Mouse (Mus musculus) MEL (cell line): ENCODE data around the gene Auts2. TPM values are rescaled to one million over a fixed set of nuclear protein-coding genes. Genes with fewer than 3 reads are reported as not detected.

Experiments used
- DNase-seq: peaks from one replicate; pipeline ENCODE4 v3.0.0; 2011; ENCODE audit warnings: low read depth, low spot score
- H3K27ac ChIP-seq: 2 replicates; pipeline ENCODE4 v1.5.1; 2012; ENCODE audit warnings: low read depth, mild to moderate bottlenecking, control low read depth, low read length, moderate library complexity; ENCODE audit not compliant: control insufficient read depth
- H3K27me3 ChIP-seq, 2 experiments: fragments of 150-350 bp in 1 of 2; sonication (generic) in 1 of 2; 2 replicates each; pipeline ENCODE4 v1.6.1; 2012; ENCODE audit warnings: low read length in 2 of 2, mild to moderate bottlenecking in 2 of 2, improper control_type of control experiment in 1 of 2, moderate library complexity in 1 of 2; ENCODE audit not compliant: insufficient read depth in 2 of 2, control insufficient read depth in 1 of 2
- H3K36me3 ChIP-seq, 2 experiments: 2 replicates each; pipeline ENCODE4 v1.6.1; 2012 to 2014; ENCODE audit warnings: low read length in 2 of 2, improper control_type of control experiment in 1 of 2, inconsistent platforms in 1 of 2, mild to moderate bottlenecking in 1 of 2; ENCODE audit not compliant: insufficient read depth in 2 of 2, control insufficient read depth in 1 of 2
- H3K4me1 ChIP-seq, 2 experiments: fragments of 150-350 bp in 1 of 2; sonication (generic) in 1 of 2; 2 replicates each; pipeline ENCODE4 v1.6.1; 2012; ENCODE audit warnings: low read length in 2 of 2, improper control_type of control experiment in 1 of 2, mild to moderate bottlenecking in 1 of 2; ENCODE audit not compliant: insufficient read depth in 2 of 2, control insufficient read depth in 1 of 2
- H3K4me3 ChIP-seq, 2 experiments: fragments of 150-350 bp in 1 of 2; sonication (generic) in 1 of 2; 2 replicates each; pipeline ENCODE4 v1.5.1; 2012; ENCODE audit warnings: low read depth in 2 of 2, low read length in 2 of 2, mild to moderate bottlenecking in 2 of 2, moderate library complexity in 2 of 2, control low read depth in 1 of 2, improper control_type of control experiment in 1 of 2; ENCODE audit not compliant: control insufficient read depth in 1 of 2, insufficient read depth in 1 of 2
- H3K79me2 ChIP-seq: 2 replicates; pipeline ENCODE4 v1.6.1; 2012; ENCODE audit warnings: mild to moderate bottlenecking, low read length, moderate library complexity; ENCODE audit not compliant: control insufficient read depth, poor library complexity, insufficient read depth
- H3K9ac ChIP-seq: 2 replicates; pipeline ENCODE4 v1.6.1; 2012; ENCODE audit warnings: low read depth, mild to moderate bottlenecking, control low read depth, low read length, moderate library complexity; ENCODE audit not compliant: control insufficient read depth, poor library complexity, severe bottlenecking
- H3K9me3 ChIP-seq: fragments of 150-350 bp; sonication (generic); replicated peaks from 2 replicates; pipeline ENCODE4 v1.6.1; 2012; ENCODE audit warnings: mild to moderate bottlenecking, low read length, improper control_type of control experiment, moderate library complexity; ENCODE audit not compliant: insufficient read depth
- CHD1 ChIP-seq: IDR thresholded peaks from 2 replicates; pipeline ENCODE4 v1.6.1; 2012; ENCODE audit warnings: low read depth, mild to moderate bottlenecking, inconsistent platforms, low read length, improper control_type of control experiment
- CHD2 ChIP-seq: IDR thresholded peaks from 2 replicates; pipeline ENCODE4 v1.6.1; 2011; ENCODE audit warnings: low read length, improper control_type of control experiment
- CTCF ChIP-seq, 3 experiments: IDR thresholded peaks in 2 of 3; conservative IDR thresholded peaks in 1 of 3; 2 replicates each; pipeline ENCODE4 v1.5.1; 2011 to 2012; ENCODE audit warnings: low read length in 3 of 3, low read depth in 2 of 3, mild to moderate bottlenecking in 2 of 3, improper control_type of control experiment in 1 of 3, inconsistent platforms in 1 of 3, mixed read lengths in 1 of 3, moderate library complexity in 1 of 3; ENCODE audit not compliant: control insufficient read depth in 1 of 3, insufficient read depth in 1 of 3, poor library complexity in 1 of 3, severe bottlenecking in 1 of 3
- E2F4 ChIP-seq: IDR thresholded peaks from 2 replicates; pipeline ENCODE4 v1.6.1; 2011; ENCODE audit warnings: low read depth, low read length, improper control_type of control experiment, borderline replicate concordance
- ELF1 ChIP-seq: IDR thresholded peaks from 2 replicates; pipeline ENCODE4 v1.6.1; 2014; ENCODE audit warnings: low read depth, mild to moderate bottlenecking, inconsistent platforms, low read length, improper control_type of control experiment, moderate library complexity
- GATA1 ChIP-seq: IDR thresholded peaks from 2 replicates; pipeline ENCODE4 v1.6.1; 2011; ENCODE audit warnings: low read depth, low read length, improper control_type of control experiment
- MAX ChIP-seq: IDR thresholded peaks from 2 replicates; pipeline ENCODE4 v1.6.1; 2011; ENCODE audit warnings: low read length, improper control_type of control experiment
- NELFE ChIP-seq: IDR thresholded peaks from 2 replicates; pipeline ENCODE4 v1.6.1; 2011; ENCODE audit warnings: low read depth, low read length, improper control_type of control experiment
- NRF1 ChIP-seq: IDR thresholded peaks from 2 replicates; pipeline ENCODE4 v1.6.1; 2014; ENCODE audit warnings: low read depth, mild to moderate bottlenecking, inconsistent platforms, low read length, improper control_type of control experiment, moderate library complexity; ENCODE audit not compliant: poor library complexity, insufficient read depth, severe bottlenecking
- POLR2A ChIP-seq, 2 experiments: IDR thresholded peaks; 2 replicates each; pipeline ENCODE4 v1.6.1; 2011 to 2012; ENCODE audit warnings: low read length in 2 of 2, mild to moderate bottlenecking in 2 of 2, control low read depth in 1 of 2, improper control_type of control experiment in 1 of 2, low read depth in 1 of 2, moderate library complexity in 1 of 2; ENCODE audit not compliant: control insufficient read depth in 1 of 2, insufficient read depth in 1 of 2, poor library complexity in 1 of 2
- RCOR1 ChIP-seq: IDR thresholded peaks from 2 replicates; pipeline ENCODE4 v1.6.1; 2012; ENCODE audit warnings: low read depth, mild to moderate bottlenecking, inconsistent platforms, low read length, improper control_type of control experiment
- SIN3A ChIP-seq: IDR thresholded peaks from 2 replicates; pipeline ENCODE4 v1.6.1; 2012; ENCODE audit warnings: low read length, improper control_type of control experiment, inconsistent platforms
- SMC3 ChIP-seq: IDR thresholded peaks from 2 replicates; pipeline ENCODE4 v1.6.1; 2011; ENCODE audit warnings: low read depth, low read length, improper control_type of control experiment
- UBTF ChIP-seq: IDR thresholded peaks from 2 replicates; pipeline ENCODE4 v1.6.1; 2012; ENCODE audit warnings: low read depth, mild to moderate bottlenecking, inconsistent platforms, low read length, improper control_type of control experiment, moderate library complexity, borderline replicate concordance; ENCODE audit not compliant: insufficient read depth
- USF1 ChIP-seq: IDR thresholded peaks from 2 replicates; pipeline ENCODE4 v1.6.1; 2014; ENCODE audit warnings: low read depth, mild to moderate bottlenecking, inconsistent platforms, low read length, improper control_type of control experiment, moderate library complexity
- ZC3H11A ChIP-seq: IDR thresholded peaks from 2 replicates; pipeline ENCODE4 v1.6.1; 2012; ENCODE audit warnings: low read depth, mild to moderate bottlenecking, inconsistent platforms, low read length, improper control_type of control experiment
- ZKSCAN1 ChIP-seq: IDR thresholded peaks from 2 replicates; pipeline ENCODE4 v1.6.1; 2012; ENCODE audit warnings: low read depth, mild to moderate bottlenecking, inconsistent platforms, low read length, improper control_type of control experiment, moderate library complexity
- ZMIZ1 ChIP-seq: IDR thresholded peaks from 2 replicates; pipeline ENCODE4 v1.6.1; 2012; ENCODE audit warnings: low read depth, mild to moderate bottlenecking, inconsistent platforms, low read length, improper control_type of control experiment, moderate library complexity
- ZNF384 ChIP-seq: IDR thresholded peaks from 2 replicates; pipeline ENCODE4 v1.6.1; 2012; ENCODE audit warnings: low read depth, mild to moderate bottlenecking, inconsistent platforms, low read length, improper control_type of control experiment
- polyA plus RNA-seq, 2 experiments: library from polyadenylated mRNA; stranded (reverse) in 1 of 2; unstranded in 1 of 2; fragments of >175 nt in 1 of 2; fragments of >200 nt in 1 of 2; gene quantifications; 2 replicates each; pipeline versions ENCODE4 v1.2.1 to v1.2.4; 2012; ENCODE audit warnings: low replicate concordance in 2 of 2, low read depth in 1 of 2; ENCODE audit not compliant: insufficient read length in 2 of 2, insufficient read depth in 1 of 2, missing spikeins in 1 of 2
- total RNA-seq: library from RNA; depleted of rRNA; stranded (reverse); fragments of 300-350 nt; gene quantifications from 2 replicates; pipeline ENCODE4 v1.2.3, GENCODE M21; 2012

The Auts2 gene
- total and polyA plus RNA-seq, 3 experiments, result not detected

GRCm38 (mm10) chr5:132088585-132088984 lies 454.6 kb downstream of the Auts2 start:
- TF ChIP-seq CHD1 (no peak), ZKSCAN1 (no peak)
- Histone ChIP-seq H3K36me3 (no peaks in the 10 kb centered on the region), H3K9me3 (no peaks in the 10 kb centered on the region), H3K9ac (no peak overlapping the region), H3K4me1 (no peaks in the 10 kb centered on the region), H3K27ac (no peak overlapping the region), H3K27me3 (no peaks in the 10 kb centered on the region), H3K79me2 (no peaks in the 10 kb centered on the region), H3K4me3 (no peak overlapping the region)
- DNase-seq, result peak; percentile 1

GRCm38 (mm10) chr5:132083753-132084326 lies 459.3 kb downstream of the Auts2 start:
- Histone ChIP-seq H3K36me3 (no peaks in the 10 kb centered on the region), H3K4me1 (no peaks in the 10 kb centered on the region), H3K27me3 (no peaks in the 10 kb centered on the region), H3K27ac (no peak overlapping the region), H3K9me3 (no peaks in the 10 kb centered on the region), H3K79me2 (no peaks in the 10 kb centered on the region), H3K4me3 (no peak overlapping the region), H3K9ac (no peak overlapping the region)
- TF ChIP-seq ZKSCAN1, result no peak
- no peak for TF ChIP-seq SMC3
- TF ChIP-seq ZMIZ1, result no peak
- TF ChIP-seq GATA1, result no peak
- no peak for TF ChIP-seq NRF1
- no peak for TF ChIP-seq ZC3H11A
- TF ChIP-seq SIN3A, result no peak
- TF ChIP-seq RCOR1, result no peak
- TF ChIP-seq NELFE, result no peak
- no peak for TF ChIP-seq CHD2
- TF ChIP-seq ZNF384, result no peak
- no peak for TF ChIP-seq MAX
- TF ChIP-seq POLR2A (IDR thresholded peaks at IDR 0.05; ENCODE audit: control insufficient read depth in 1 of 2, insufficient read depth in 1 of 2, low read depth in 1 of 2, low read length in 2 of 2, poor library complexity in 1 of 2), result no peak
- TF ChIP-seq E2F4, result no peak
- TF ChIP-seq UBTF, result no peak
- TF ChIP-seq USF1, result no peak
- TF ChIP-seq CTCF (IDR thresholded peaks at IDR 0.05 in 2 of 3, conservative IDR thresholded peaks at IDR 0.05 in 1 of 3; ENCODE audit: control insufficient read depth in 1 of 3, insufficient read depth in 1 of 3, low read depth in 2 of 3, low read length in 3 of 3, poor library complexity in 1 of 3, severe bottlenecking in 1 of 3), result no peak
- no peak for TF ChIP-seq ELF1
- no peak for DNase-seq
